8 mouse cellular contexts compared by ENCODE assay signal in genomic region chr11:32532765-32533481, GRCm38 (mm10). TPM values are rescaled to one million over a fixed set of nuclear protein-coding genes. Genes with fewer than 3 reads are reported as not detected.
DNase-seq lines count a peak whose midpoint lies in the region; ATAC-seq lines count a peak whose summit lies in the region.

Gene Stk10, plus strand, starts transcription at chr11:32533305.

- DNase-seq in ZHBTc4 (ENCODE audit: low read depth, low spot score), result peak; percentile 91
- DNase-seq in cerebellum, postnatal 4 days (ENCODE audit: low spot score in 2 of 2), result peak; percentile 63 to 76
- DNase-seq in gastrocnemius, adult 8-10 months (ENCODE audit: low spot score in 2 of 2), result peak; percentile 80 to 88
- DNase-seq in induced T-regulatory cell, adult 2 months (ENCODE audit: low read depth), result peak; percentile 92
- peak; percentile 62 to 93 for DNase-seq in left cerebral cortex, adult 8-10 months (ENCODE audit: low spot score in 2 of 2)
- peak; percentile 95 for DNase-seq in right cerebral cortex, adult 18-20 months
- peak; percentile 91 for DNase-seq in urinary bladder, adult 2 months (ENCODE audit: low spot score)

- ATAC-seq in megakaryocyte, adult 5-6 weeks (ENCODE audit: poor library complexity, severe bottlenecking), result peak; percentile 79

RNA-seq across cellular contexts. Expression of gene Stk10, which starts in this region (rescaled TPM):
- 1 to 10 TPM; 1.2 to 2.4 (median 1.9) TPM for total RNA-seq in gastrocnemius, adult 8-10 months (2022)
- total RNA-seq in left cerebral cortex, adult 8-10 months (2022), result 1 to 10 TPM; 7.4 to 9.9 (median 9.3) TPM
- 88.8 and 98.5 TPM in 2 replicates for total RNA-seq in megakaryocyte, adult 5-6 weeks (2015)
- total RNA-seq in megakaryocyte, adult 5-6 weeks (2017), result 115 and 125 TPM in 2 replicates
- 6.2 and 8.5 TPM in 2 replicates for polyA plus RNA-seq in urinary bladder, adult 2 months (2012; rRNA removed)

Comparison
In these comparisons a context has a peak if more than half of its experiments do, and no peak if none do; other contexts are left out.
1. Peak in every context shown above with its lines: DNase-seq and ATAC-seq.
2. RNA of gene Stk10 (total RNA-seq): 88.8 to 125 TPM in megakaryocyte, adult 5-6 weeks; 7.4 to 9.9 TPM in left cerebral cortex, adult 8-10 months and 1.2 to 2.4 TPM in gastrocnemius, adult 8-10 months; every median in the first group is over 4 times any median in the second.